Mouse (Mus musculus) CH12.LX (cell line): ENCODE results near the gene Rab8b. TPM values are rescaled to one million over a fixed set of nuclear protein-coding genes. Genes with fewer than 3 reads are reported as not detected.

Experiments used
- DNase-seq: peaks from one replicate; pipeline ENCODE4 v3.0.0-alpha.2; 2013; ENCODE audit errors: extremely low read depth
- H3K27ac ChIP-seq: 2 replicates; pipeline ENCODE4 v1.5.1; 2012; ENCODE audit warnings: low read depth, mild to moderate bottlenecking, control low read depth, moderate library complexity; ENCODE audit not compliant: insufficient read depth
- H3K27me3 ChIP-seq: replicated peaks from 2 replicates; pipeline ENCODE3; 2012; ENCODE audit warnings: inconsistent platforms
- H3K36me3 ChIP-seq, 2 experiments: replicated peaks in 1 of 2; 2 replicates each; pipeline versions ENCODE3 to v1.6.1; 2012; ENCODE audit warnings: inconsistent platforms in 1 of 2, low read length in 1 of 2, mild to moderate bottlenecking in 1 of 2, mixed read lengths in 1 of 2, moderate library complexity in 1 of 2; ENCODE audit not compliant: control insufficient read depth in 1 of 2, insufficient read depth in 1 of 2
- H3K4me1 ChIP-seq, 2 experiments: 2 replicates each; pipeline ENCODE4 v1.6.1; 2012; ENCODE audit warnings: inconsistent platforms in 1 of 2, moderate library complexity in 1 of 2; ENCODE audit not compliant: insufficient read depth in 2 of 2, control insufficient read depth in 1 of 2
- H3K4me2 ChIP-seq: 2 replicates; pipeline ENCODE4 v1.6.1; 2012; ENCODE audit warnings: low read depth, mild to moderate bottlenecking, control low read depth; ENCODE audit not compliant: poor library complexity, insufficient read depth, severe bottlenecking
- H3K4me3 ChIP-seq, 3 experiments: fragments of 150-350 bp in 1 of 3; sonication (generic) in 1 of 3; replicated peaks in 1 of 3; 2 replicates each; pipeline versions ENCODE3 to v1.5.1; 2011 to 2012; ENCODE audit warnings: low read depth in 2 of 3, low read length in 2 of 3, mild to moderate bottlenecking in 2 of 3, moderate library complexity in 2 of 3, control low read depth in 1 of 3, improper control_type of control experiment in 1 of 3, inconsistent platforms in 1 of 3, mixed read lengths in 1 of 3; ENCODE audit not compliant: poor library complexity in 1 of 3
- H3K79me2 ChIP-seq: replicated peaks from 2 replicates; pipeline ENCODE4 v1.6.1; 2012; ENCODE audit warnings: mild to moderate bottlenecking, moderate library complexity; ENCODE audit not compliant: control insufficient read depth, poor library complexity, insufficient read depth, severe bottlenecking; ENCODE audit errors: extremely low read depth
- H3K9ac ChIP-seq: 2 replicates; pipeline ENCODE4 v1.6.1; 2012; ENCODE audit warnings: low read depth, mild to moderate bottlenecking, control low read depth, moderate library complexity; ENCODE audit not compliant: insufficient read depth
- H3K9me3 ChIP-seq: replicated peaks from 2 replicates; pipeline ENCODE3; 2012; ENCODE audit warnings: low read length, inconsistent platforms, mixed read lengths
- BHLHE40 ChIP-seq: IDR thresholded peaks from 2 replicates; pipeline ENCODE4 v1.6.1; 2011; ENCODE audit warnings: mild to moderate bottlenecking, low read depth, low read length, improper control_type of control experiment
- CHD1 ChIP-seq: IDR thresholded peaks from 2 replicates; pipeline ENCODE4 v1.6.1; 2012; ENCODE audit warnings: low read depth, low read length, improper control_type of control experiment, inconsistent platforms
- CTCF ChIP-seq, 2 experiments: IDR thresholded peaks in 1 of 2; conservative IDR thresholded peaks in 1 of 2; 2 replicates each; pipeline ENCODE4 v1.5.1; 2011 to 2012; ENCODE audit warnings: low read depth in 2 of 2, low read length in 2 of 2, improper control_type of control experiment in 1 of 2, inconsistent platforms in 1 of 2, mild to moderate bottlenecking in 1 of 2, moderate library complexity in 1 of 2
- E2F4 ChIP-seq: IDR thresholded peaks from 2 replicates; pipeline ENCODE4 v1.6.1; 2011; ENCODE audit warnings: low read depth, low read length, improper control_type of control experiment; ENCODE audit not compliant: insufficient replicate concordance
- ELF1 ChIP-seq: IDR thresholded peaks from 2 replicates; pipeline ENCODE4 v1.6.1; 2014; ENCODE audit warnings: low read depth, mild to moderate bottlenecking, inconsistent platforms, low read length, improper control_type of control experiment
- ETS1 ChIP-seq: conservative IDR thresholded peaks from 2 replicates; pipeline ENCODE4 v1.6.1; 2012; ENCODE audit warnings: low read depth, mild to moderate bottlenecking, inconsistent platforms, low read length, improper control_type of control experiment, moderate library complexity
- GABPA ChIP-seq: IDR thresholded peaks from 2 replicates; pipeline ENCODE4 v1.6.1; 2012; ENCODE audit warnings: low read depth, low read length, improper control_type of control experiment, inconsistent platforms; ENCODE audit not compliant: insufficient replicate concordance
- HCFC1 ChIP-seq: IDR thresholded peaks from 2 replicates; pipeline ENCODE4 v1.6.1; 2012; ENCODE audit warnings: low read depth, mild to moderate bottlenecking, inconsistent platforms, low read length, improper control_type of control experiment
- JUND ChIP-seq: conservative IDR thresholded peaks from 2 replicates; pipeline ENCODE4 v1.6.1; 2011; ENCODE audit warnings: low read depth, low read length, improper control_type of control experiment
- KAT2A ChIP-seq: IDR thresholded peaks from 2 replicates; pipeline ENCODE4 v1.6.1; 2012; ENCODE audit warnings: low read length, improper control_type of control experiment, inconsistent platforms; ENCODE audit not compliant: insufficient replicate concordance
- MAX ChIP-seq: IDR thresholded peaks from 2 replicates; pipeline ENCODE4 v1.6.1; 2011; ENCODE audit warnings: low read length, improper control_type of control experiment
- MAZ ChIP-seq: IDR thresholded peaks from 2 replicates; pipeline ENCODE4 v1.6.1; 2012; ENCODE audit warnings: low read depth, mild to moderate bottlenecking, inconsistent platforms, low read length, improper control_type of control experiment, moderate library complexity
- MEF2A ChIP-seq: IDR thresholded peaks from 2 replicates; pipeline ENCODE4 v1.6.1; 2014; ENCODE audit warnings: low read depth, mild to moderate bottlenecking, inconsistent platforms, low read length, improper control_type of control experiment, borderline replicate concordance
- MXI1 ChIP-seq: IDR thresholded peaks from 2 replicates; pipeline ENCODE4 v1.6.1; 2011; ENCODE audit warnings: mild to moderate bottlenecking, low read depth, low read length, improper control_type of control experiment
- MYC ChIP-seq: IDR thresholded peaks from 2 replicates; pipeline ENCODE4 v1.6.1; 2011; ENCODE audit warnings: low read depth, mild to moderate bottlenecking, improper control_type of control experiment, low read length
- NELFE ChIP-seq: IDR thresholded peaks from 2 replicates; pipeline ENCODE4 v1.6.1; 2011; ENCODE audit warnings: low read depth, low read length, improper control_type of control experiment
- RAD21 ChIP-seq: IDR thresholded peaks from 2 replicates; pipeline ENCODE4 v1.6.1; 2011; ENCODE audit warnings: low read depth, mild to moderate bottlenecking, low read length, improper control_type of control experiment, moderate library complexity
- SMC3 ChIP-seq: IDR thresholded peaks from 2 replicates; pipeline ENCODE4 v1.6.1; 2011; ENCODE audit warnings: low read depth, low read length, improper control_type of control experiment
- TBP ChIP-seq: conservative IDR thresholded peaks from 2 replicates; pipeline ENCODE4 v1.6.1; 2011; ENCODE audit warnings: low read depth, low read length, improper control_type of control experiment
- TCF12 ChIP-seq: IDR thresholded peaks from 2 replicates; pipeline ENCODE4 v1.6.1; 2014; ENCODE audit warnings: low read depth, mild to moderate bottlenecking, inconsistent platforms, low read length, improper control_type of control experiment
- UBTF ChIP-seq: IDR thresholded peaks from 2 replicates; pipeline ENCODE4 v1.6.1; 2012; ENCODE audit warnings: low read depth, mild to moderate bottlenecking, inconsistent platforms, low read length, improper control_type of control experiment, moderate library complexity
- ZC3H11A ChIP-seq: IDR thresholded peaks from 2 replicates; pipeline ENCODE4 v1.6.1; 2012; ENCODE audit warnings: low read depth, mild to moderate bottlenecking, inconsistent platforms, low read length, improper control_type of control experiment
- ZKSCAN1 ChIP-seq: IDR thresholded peaks from 2 replicates; pipeline ENCODE4 v1.6.1; 2012; ENCODE audit warnings: low read depth, inconsistent platforms, low read length, improper control_type of control experiment, borderline replicate concordance
- ZMIZ1 ChIP-seq: IDR thresholded peaks from 2 replicates; pipeline ENCODE4 v1.6.1; 2012; ENCODE audit warnings: low read depth, mild to moderate bottlenecking, inconsistent platforms, low read length, improper control_type of control experiment
- ZNF384 ChIP-seq: IDR thresholded peaks from 2 replicates; pipeline ENCODE4 v1.6.1; 2012; ENCODE audit warnings: low read depth, low read length, improper control_type of control experiment, inconsistent platforms
- dilution Hi-C: fragments of 300-500 bp; cut with MboI; formaldehyde crosslinking; loops from 2 replicates; pipeline ENCODE4 v1.14.3; 2020; ENCODE audit warnings: low sequenced_read_pairs; ENCODE audit not compliant: extremely low pct_unique_long_range_greater_than_20kb, extremely low pct_ligation_motif_present
- in situ Hi-C: fragments of 300-500 bp; cut with MboI; formaldehyde crosslinking; loops from 3 replicates; pipeline ENCODE4 v1.14.3; 2019; ENCODE audit warnings: low sequenced_read_pairs, low pct_ligation_motif_present, low pct_unique_long_range_greater_than_20kb, mixed read lengths
- polyA plus RNA-seq: library from polyadenylated mRNA; unstranded; fragments of >175 nt; gene quantifications from 2 replicates; pipeline ENCODE4 v1.2.1, GENCODE M21; 2012; ENCODE audit warnings: low read depth; ENCODE audit not compliant: insufficient read length
- total RNA-seq, 2 experiments: library from RNA; depleted of rRNA; stranded (reverse); fragments of 300-350 nt in 1 of 2; fragments of >200 nt in 1 of 2; gene quantifications; 2 replicates each; pipeline ENCODE4 v1.2.3; 2012 to 2014

Rab8b gene
- total and polyA plus RNA-seq, 3 experiments = 12.2 to 28.0 (median 26.1) TPM

DNA sequence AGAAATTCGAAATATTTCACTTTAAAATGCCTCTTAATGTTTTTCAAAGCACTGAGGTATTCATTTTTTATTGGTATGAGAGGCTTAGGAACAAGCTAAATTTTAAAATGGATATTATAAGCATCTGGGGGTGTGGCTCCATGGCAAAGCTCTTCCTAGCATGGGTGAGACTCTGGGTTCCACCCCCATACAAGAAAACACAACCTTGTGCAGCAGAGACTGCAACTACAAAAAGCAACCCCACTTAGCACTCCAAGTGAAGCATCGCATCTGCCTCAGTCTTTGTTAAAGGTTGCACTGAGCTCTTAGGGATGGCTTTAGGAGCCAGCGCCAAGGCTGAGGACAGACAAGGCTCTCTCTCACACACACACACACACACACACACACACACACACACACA lies 42.0 kb upstream of the Rab8b start:
- peaks cover 0 to 50% of the 10 kb centered on the region in 2 experiments for H3K36me3 ChIP-seq
- H3K4me2 ChIP-seq = no peak overlapping the region
- no peaks in the 10 kb centered on the region; a peak in 1 of 4 replicates for H3K4me1 ChIP-seq
- no peak overlapping the region for H3K9ac ChIP-seq
- dilution Hi-C loops = no loop called here
- H3K79me2 ChIP-seq = no peaks in the 10 kb centered on the region
- H3K27ac ChIP-seq = no peak overlapping the region
- H3K27me3 ChIP-seq = no peaks in the 10 kb centered on the region
- DNase-seq = no peak
- no peak overlapping the region for H3K4me3 ChIP-seq
- in situ Hi-C loops = no loop called here
- TF ChIP-seq ZMIZ1 (no peak), MEF2A (no peak), MAZ (no peak), BHLHE40 (no peak), ETS1 (no peak), ZNF384 (no peak), MXI1 (no peak), KAT2A (no peak), MYC (no peak), GABPA (no peak), SMC3 (no peak), NELFE (no peak), JUND (no peak)
- no peaks in the 10 kb centered on the region for H3K9me3 ChIP-seq

DNA sequence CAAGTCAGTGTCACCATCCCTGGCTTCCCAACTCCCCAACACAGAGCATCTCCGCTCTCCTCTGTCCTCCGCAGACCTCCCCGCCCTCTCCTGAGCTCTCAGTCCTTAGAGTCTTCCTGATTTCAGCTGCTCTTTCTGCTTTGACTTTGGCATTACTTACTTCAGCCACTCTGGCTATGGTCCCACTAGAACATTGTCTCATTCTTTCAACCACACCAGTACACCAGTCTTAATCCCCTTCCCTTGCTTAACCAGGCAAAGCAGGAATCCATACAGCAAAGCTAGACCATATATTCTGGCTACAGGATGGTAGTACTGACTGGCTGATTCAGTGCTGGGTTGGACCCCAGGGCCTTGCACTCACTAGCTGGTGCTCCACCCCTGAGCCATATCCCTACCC lies 38.0 kb upstream of the Rab8b start:
- H3K36me3 ChIP-seq = peaks cover 3 to 47% of the 10 kb centered on the region in 2 experiments
- dilution Hi-C loops = no loop called here
- no peak for TF ChIP-seq HCFC1
- TF ChIP-seq TBP = no peak
- no peak for TF ChIP-seq ZKSCAN1
- no peak for TF ChIP-seq CHD1
- TF ChIP-seq MYC = no peak
- TF ChIP-seq E2F4 = no peak
- no peak for TF ChIP-seq TCF12
- TF ChIP-seq ZMIZ1 = no peak
- TF ChIP-seq BHLHE40 = no peak
- no peak for TF ChIP-seq MAX
- no peak for TF ChIP-seq ZC3H11A
- no peak for TF ChIP-seq RAD21
- no peak for TF ChIP-seq JUND
- TF ChIP-seq ELF1 = no peak
- TF ChIP-seq GABPA = no peak
- TF ChIP-seq KAT2A = no peak
- no peak for TF ChIP-seq UBTF
- TF ChIP-seq ZNF384 = no peak
- TF ChIP-seq MAZ = no peak
- TF ChIP-seq CTCF (conservative IDR thresholded peaks at IDR 0.05 in 1 of 2, IDR thresholded peaks at IDR 0.05 in 1 of 2; ENCODE audit: low read depth in 2 of 2, low read length in 2 of 2) = no peak

More for the DNA sequence above, 38.0 kb upstream of the Rab8b start:
- in situ Hi-C loops = no loop called here
- no peak for DNase-seq
- no peak overlapping the region for H3K9ac ChIP-seq
- H3K27ac ChIP-seq = no peak overlapping the region
- H3K27me3 ChIP-seq = no peaks in the 10 kb centered on the region
- no peaks in the 10 kb centered on the region for H3K9me3 ChIP-seq
- no peak overlapping the region for H3K4me3 ChIP-seq
- no peaks in the 10 kb centered on the region for H3K4me1 ChIP-seq
- no peak overlapping the region for H3K4me2 ChIP-seq
- H3K79me2 ChIP-seq = no peaks in the 10 kb centered on the region
